Mouse (Mus musculus) megakaryocyte progenitor cell, adult 5-6 weeks (primary cell): ENCODE results near the gene Gm28308. TPM values are rescaled to one million over a fixed set of nuclear protein-coding genes. Genes with fewer than 3 reads are reported as not detected.

Experiments
- ATAC-seq: replicated peaks from 2 replicates; pipeline ENCODE4 v1.8.0; 2016; ENCODE audit warnings: mild to moderate bottlenecking, moderate TSS enrichment, inconsistent platforms; ENCODE audit not compliant: poor library complexity
- total RNA-seq, 2 experiments: library from RNA; stranded (forward) in 1 of 2; stranded (reverse) in 1 of 2; fragments of 157-497, 149-512 nt in 1 of 2; fragments of 200-1000 nt in 1 of 2; gene quantifications; 2 replicates each; pipeline versions ENCODE4 v1.2.3 to v1.2.4; 2015 to 2017

The Gm28308 gene
- total RNA-seq, 2 experiments from 2014 or later, result not detected

- no peak for ATAC-seq
Observed at GRCm38 (mm10) chr6:52160511-52161335, 52.4 kb downstream of the Gm28308 start.

- peak; percentile 26 for ATAC-seq
Observed at GRCm38 (mm10) chr6:52159979-52160378, 53.2 kb downstream of the Gm28308 start.

DNA sequence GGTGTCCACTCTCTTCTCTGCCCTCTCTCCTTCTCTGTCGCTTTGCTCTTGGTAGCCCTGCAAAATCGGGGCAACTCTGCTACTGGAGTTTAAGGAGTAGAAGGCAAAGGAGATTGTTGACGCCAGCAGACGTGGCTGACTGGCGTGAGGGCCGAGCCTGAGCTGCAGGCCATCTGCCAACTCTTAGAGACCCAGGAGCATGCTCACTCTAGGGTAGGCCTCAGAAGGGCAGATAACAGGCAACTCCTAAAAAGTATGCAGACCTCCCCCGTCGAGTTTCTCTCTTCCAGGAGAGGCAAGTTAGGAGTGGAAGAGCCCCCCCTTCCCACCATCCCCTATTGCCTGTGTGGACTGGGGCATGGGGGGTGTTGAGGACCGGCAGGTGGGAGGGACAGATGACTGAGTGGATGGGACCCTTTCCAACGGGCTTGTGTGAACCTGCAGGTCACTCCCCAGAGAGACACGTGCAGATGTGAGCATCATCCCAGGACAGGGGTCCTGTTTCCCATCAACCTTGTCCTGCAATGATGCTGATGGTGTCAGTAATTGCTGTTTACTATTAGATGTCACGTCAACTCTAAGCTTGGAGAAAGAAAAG is 53.9 kb downstream of the Gm28308 start:
- no peak for ATAC-seq

- ATAC-seq, result peak; percentile 91
Observed at GRCm38 (mm10) chr6:52158276-52159051, 54.7 kb downstream of the Gm28308 start, which contains the start of gene Hoxa1. TSS of gene Hoxa1 (minus strand) at chr6:52158317.

- ATAC-seq, result no peak
Observed at GRCm38 (mm10) chr6:52157466-52158275, 55.5 kb downstream of the Gm28308 start.

- no peak for ATAC-seq
Observed at GRCm38 (mm10) chr6:52156551-52157200, 56.5 kb downstream of the Gm28308 start.

- no peak for ATAC-seq
Observed at GRCm38 (mm10) chr6:52155471-52155870, 57.7 kb downstream of the Gm28308 start.

GRCm38 (mm10) chr6:52154044-52154443 is 59.1 kb downstream of the Gm28308 start:
- no peak for ATAC-seq

GRCm38 (mm10) chr6:52153270-52153669 is 59.9 kb downstream of the Gm28308 start:
- no peak for ATAC-seq

- ATAC-seq, result no peak
Observed at GRCm38 (mm10) chr6:52152226-52153193, 60.6 kb downstream of the Gm28308 start.

DNA sequence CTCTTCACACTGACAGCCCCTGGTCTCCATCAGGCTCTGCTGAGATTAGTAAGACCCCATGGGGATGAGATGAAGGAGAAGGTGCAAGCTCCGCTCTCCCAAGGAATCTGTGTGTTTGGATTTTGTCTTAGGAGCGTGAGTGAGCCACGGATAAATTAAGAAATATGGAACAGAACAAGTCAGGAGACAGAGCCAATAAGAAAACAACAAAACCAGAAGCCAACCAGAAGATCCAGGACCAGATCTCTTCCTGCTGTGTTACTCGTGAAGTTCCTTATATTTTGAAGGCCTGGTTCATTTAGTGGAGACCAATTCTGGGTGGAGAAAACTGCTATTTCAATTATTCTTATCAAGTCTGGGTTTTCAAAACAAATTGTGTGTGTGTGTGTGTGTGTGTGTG is 61.6 kb downstream of the Gm28308 start:
- no peak for ATAC-seq

- no peak for ATAC-seq
Observed at GRCm38 (mm10) chr6:52150401-52150966, 62.7 kb downstream of the Gm28308 start.

DNA sequence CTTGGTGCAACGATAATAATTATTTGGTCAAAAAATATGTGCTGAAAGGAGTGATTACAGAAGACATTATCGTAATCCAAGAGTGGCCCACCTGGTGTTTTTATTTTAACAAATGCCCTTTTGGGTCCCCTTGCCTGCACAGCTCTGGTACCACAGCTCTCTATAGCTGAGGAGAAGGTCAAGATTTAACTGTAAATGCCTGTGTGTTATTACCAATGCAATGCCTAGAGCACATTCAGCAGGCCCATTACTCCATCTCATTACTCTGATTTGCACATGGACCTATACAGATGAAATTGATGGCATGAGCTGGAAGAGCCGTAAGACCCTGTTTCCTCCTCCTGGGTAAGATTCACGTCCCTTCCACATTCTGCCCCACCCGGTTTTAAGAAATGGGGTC is 74.0 kb downstream of the Gm28308 start:
- ATAC-seq, result no peak

DNA sequence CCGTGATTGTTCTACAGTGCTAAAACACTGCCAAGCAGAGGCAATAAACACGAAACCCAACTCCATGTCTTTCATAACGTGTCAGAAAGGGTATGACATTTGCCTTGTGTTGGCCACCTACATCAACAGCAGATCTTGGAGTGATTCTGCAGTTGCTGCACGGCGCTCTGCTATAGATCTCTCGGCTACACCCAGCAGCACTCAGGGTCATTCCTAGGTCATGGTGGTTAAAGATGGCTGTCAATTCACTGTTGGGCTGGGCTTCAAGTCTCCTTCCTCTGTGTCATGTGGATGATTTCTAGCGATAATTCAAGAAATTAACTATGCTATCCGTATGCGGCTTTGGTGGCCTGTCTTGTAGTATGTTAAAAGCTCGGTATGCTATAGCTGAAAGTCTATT is 74.6 kb downstream of the Gm28308 start:
- ATAC-seq, result no peak

GRCm38 (mm10) chr6:52137841-52138535 is 75.2 kb downstream of the Gm28308 start:
- ATAC-seq, result no peak

GRCm38 (mm10) chr6:52123673-52124072 is 89.5 kb downstream of the Gm28308 start:
- ATAC-seq, result no peak

DNA sequence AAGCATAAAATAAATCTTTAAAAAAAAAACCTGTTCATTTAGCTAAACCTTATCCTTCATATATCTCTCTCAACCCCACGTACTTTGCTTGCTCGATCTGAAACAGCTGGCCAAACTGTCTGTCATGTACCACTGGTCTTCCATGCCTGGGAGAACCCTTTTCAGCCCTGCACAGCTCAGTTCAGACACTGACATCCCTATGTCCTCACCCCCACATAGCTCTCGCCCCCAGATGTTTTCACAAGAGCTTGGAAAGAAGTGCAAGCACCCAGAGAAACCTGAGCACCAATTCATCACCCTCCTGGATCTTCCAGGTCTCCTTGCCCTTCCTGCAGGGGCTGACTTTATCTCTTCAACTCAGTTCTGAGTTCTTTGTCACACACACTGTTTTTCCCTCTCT is 92.0 kb downstream of the Gm28308 start:
- no peak for ATAC-seq
